Mouse (Mus musculus): ENCODE results near the gene Rpn1. TPM values are rescaled to one million over a fixed set of nuclear protein-coding genes. Genes with fewer than 3 reads are reported as not detected.
A peak's percentile ranks its signal among the peaks of the same experiment; 100 is the strongest.
"Not testable (repeated sequence)": the region's sequence is repeated elsewhere in the genome, so short reads cannot be mapped to it uniquely, and the experiment has no call there.

The Rpn1 gene
- polyA plus RNA-seq, 1 experiment from 2014 or later, result 256 TPM

GRCm38 (mm10) chr6:88124551-88124950, 40.3 kb downstream of the Rpn1 start:
- no peak overlapping the region for H3K4me3 ChIP-seq
- WGBS, result 79% methylated on average over 4 of the region's 4 CpGs
- no peak for ATAC-seq (ENCODE audit: low FRiP score, low read depth)

GRCm38 (mm10) chr6:88125815-88126214, 41.5 kb downstream of the Rpn1 start:
- 87% methylated on average over 10 of the region's 10 CpGs for WGBS
- H3K27ac ChIP-seq (replicated peaks); H3K9ac ChIP-seq (replicated peaks); H3K4me2 ChIP-seq (replicated peaks); H3K36me3 ChIP-seq; H3K27me3 ChIP-seq; H3K9me3 ChIP-seq; ATAC-seq (ENCODE audit: low FRiP score, low read depth); H3K4me1 ChIP-seq; H3K4me3 ChIP-seq: not testable (repeated sequence)

More at GRCm38 (mm10) chr6:88124551-88124950, 40.3 kb downstream of the Rpn1 start:
- Histone ChIP-seq H3K27ac (replicated peaks) (no peak overlapping the region), H3K4me1 (peaks cover 10% of the 10 kb centered on the region), H3K9ac (replicated peaks) (no peak overlapping the region), H3K9me3 (no peaks in the 10 kb centered on the region), H3K4me2 (replicated peaks) (no peak overlapping the region), H3K36me3 (no peaks in the 10 kb centered on the region), H3K27me3 (0 out of 2 replicates have a peak, but pooled peaks cover 8% of the 10 kb centered on the region)

GRCm38 (mm10) chr6:88131521-88131920, 47.2 kb downstream of the Rpn1 start:
- peaks cover 24% of the 10 kb centered on the region for H3K4me1 ChIP-seq
- WGBS, result 28% methylated on average over 5 of the region's 5 CpGs
- no peaks in the 10 kb centered on the region for H3K36me3 ChIP-seq
- H3K9me3 ChIP-seq, result no peaks in the 10 kb centered on the region
- H3K4me2 ChIP-seq (replicated peaks), result peak overlapping the region; percentile 48
- peak overlapping the region; percentile 74 for H3K27ac ChIP-seq (replicated peaks)
- no peak overlapping the region for H3K4me3 ChIP-seq
- 0 out of 2 replicates have a peak overlapping the region, but pooled peaks have one; percentile 5 for H3K9ac ChIP-seq (replicated peaks)
- H3K27me3 ChIP-seq, result peaks cover 22% of the 10 kb centered on the region
- ATAC-seq (ENCODE audit: low FRiP score, low read depth), result peak; percentile 23; the same call in 1 of the 2 replicates

- peak overlapping the region; percentile 35 for H3K9ac ChIP-seq (replicated peaks)
- H3K4me2 ChIP-seq (replicated peaks), result peak overlapping the region; percentile 48
- H3K4me3 ChIP-seq, result peak overlapping the region; percentile 19
- H3K9me3 ChIP-seq, result no peaks in the 10 kb centered on the region
- H3K27ac ChIP-seq (replicated peaks), result peak overlapping the region; percentile 74
- peaks cover 22% of the 10 kb centered on the region for H3K27me3 ChIP-seq
- peaks cover 25% of the 10 kb centered on the region for H3K4me1 ChIP-seq
- WGBS, result 3% methylated on average over 17 of the region's 17 CpGs
- H3K36me3 ChIP-seq, result no peaks in the 10 kb centered on the region
- peak; percentile 89 for ATAC-seq (ENCODE audit: low FRiP score, low read depth)
Observed at GRCm38 (mm10) chr6:88132051-88132450, 47.8 kb downstream of the Rpn1 start.

GRCm38 (mm10) chr6:88133061-88133460, 48.8 kb downstream of the Rpn1 start:
- Histone ChIP-seq H3K4me3 (no peak overlapping the region), H3K4me1 (peaks cover 25% of the 10 kb centered on the region), H3K27ac (replicated peaks) (no peak overlapping the region), H3K36me3 (no peaks in the 10 kb centered on the region), H3K9me3 (no peaks in the 10 kb centered on the region), H3K4me2 (replicated peaks) (no peak overlapping the region), H3K9ac (replicated peaks) (no peak overlapping the region), H3K27me3 (peaks cover 31% of the 10 kb centered on the region)
- 85% methylated on average over 6 of the region's 6 CpGs for WGBS
- no peak for ATAC-seq (ENCODE audit: low FRiP score, low read depth)

GRCm38 (mm10) chr6:88133878-88134277, 49.6 kb downstream of the Rpn1 start:
- 67% methylated on average over 6 of the region's 6 CpGs for WGBS
- Histone ChIP-seq H3K27me3 (peaks cover 33% of the 10 kb centered on the region), H3K9ac (replicated peaks) (no peak overlapping the region), H3K36me3 (no peaks in the 10 kb centered on the region), H3K27ac (replicated peaks) (no peak overlapping the region), H3K4me1 (peaks cover 25% of the 10 kb centered on the region), H3K4me3 (no peak overlapping the region), H3K4me2 (replicated peaks) (no peak overlapping the region), H3K9me3 (no peaks in the 10 kb centered on the region)
- no peak for ATAC-seq (ENCODE audit: low FRiP score, low read depth)

GRCm38 (mm10) chr6:88136201-88136631, 51.9 kb downstream of the Rpn1 start:
- H3K9ac ChIP-seq (replicated peaks), result no peak overlapping the region; the same call in 1 of the 2 replicates

GRCm38 (mm10) chr6:88138485-88138884, 54.2 kb downstream of the Rpn1 start:
- H3K4me1 ChIP-seq, result peaks cover 10% of the 10 kb centered on the region
- no peak overlapping the region for H3K4me2 ChIP-seq (replicated peaks)
- ATAC-seq (ENCODE audit: low FRiP score, low read depth), result no peak
- WGBS, result 88% methylated on average over 3 of the region's 3 CpGs
- no peak overlapping the region for H3K4me3 ChIP-seq
- no peak overlapping the region for H3K27ac ChIP-seq (replicated peaks)
- H3K9ac ChIP-seq (replicated peaks), result no peak overlapping the region
- H3K36me3 ChIP-seq, result no peaks in the 10 kb centered on the region
- H3K9me3 ChIP-seq, result no peaks in the 10 kb centered on the region
- peaks cover 29% of the 10 kb centered on the region for H3K27me3 ChIP-seq

More at GRCm38 (mm10) chr6:88136201-88136631, 51.9 kb downstream of the Rpn1 start:
- WGBS, result 31% methylated on average over 15 of the region's 15 CpGs
- Histone ChIP-seq H3K36me3 (no peaks in the 10 kb centered on the region), H3K4me2 (replicated peaks) (peak overlapping the region; percentile 37), H3K9me3 (no peaks in the 10 kb centered on the region), H3K27ac (replicated peaks) (no peak overlapping the region), H3K27me3 (peaks cover 32% of the 10 kb centered on the region), H3K4me1 (peaks cover 23% of the 10 kb centered on the region), H3K4me3 (peak overlapping the region; percentile 17; the same call in 1 of the 2 replicates)
- no peak for ATAC-seq (ENCODE audit: low FRiP score, low read depth)

GRCm38 (mm10) chr6:88140264-88140663, 56.0 kb downstream of the Rpn1 start:
- Histone ChIP-seq H3K36me3 (no peaks in the 10 kb centered on the region), H3K9me3 (no peaks in the 10 kb centered on the region), H3K4me1 (peaks cover 10% of the 10 kb centered on the region), H3K27me3 (peaks cover 20% of the 10 kb centered on the region), H3K4me3 (no peak overlapping the region), H3K4me2 (replicated peaks) (no peak overlapping the region), H3K27ac (replicated peaks) (no peak overlapping the region), H3K9ac (replicated peaks) (no peak overlapping the region)
- no peak for ATAC-seq (ENCODE audit: low FRiP score, low read depth)
- 77% methylated on average over 8 of the region's 8 CpGs for WGBS

- WGBS, result 82% methylated on average over 4 of the region's 4 CpGs
- no peak overlapping the region for H3K4me2 ChIP-seq (replicated peaks)
- no peaks in the 10 kb centered on the region for H3K36me3 ChIP-seq
- no peaks in the 10 kb centered on the region for H3K9me3 ChIP-seq
- no peak for ATAC-seq (ENCODE audit: low FRiP score, low read depth)
- no peaks in the 10 kb centered on the region for H3K27me3 ChIP-seq
- no peak overlapping the region for H3K27ac ChIP-seq (replicated peaks)
- no peak overlapping the region for H3K4me3 ChIP-seq
- no peaks in the 10 kb centered on the region; the same call in 1 of the 2 replicates for H3K4me1 ChIP-seq
- H3K9ac ChIP-seq (replicated peaks), result no peak overlapping the region
Observed at GRCm38 (mm10) chr6:88145793-88146192, 61.5 kb downstream of the Rpn1 start.

GRCm38 (mm10) chr6:88146576-88146975, 62.3 kb downstream of the Rpn1 start:
- Histone ChIP-seq H3K9ac (replicated peaks) (no peak overlapping the region), H3K4me1 (no peaks in the 10 kb centered on the region; the same call in 1 of the 2 replicates), H3K4me2 (replicated peaks) (no peak overlapping the region), H3K27ac (replicated peaks) (no peak overlapping the region), H3K27me3 (no peaks in the 10 kb centered on the region), H3K4me3 (no peak overlapping the region), H3K9me3 (no peaks in the 10 kb centered on the region), H3K36me3 (no peaks in the 10 kb centered on the region)
- no peak for ATAC-seq (ENCODE audit: low FRiP score, low read depth)
- WGBS, result 82% methylated on average over 8 of the region's 8 CpGs

- no peak overlapping the region for H3K9ac ChIP-seq (replicated peaks)
- H3K4me3 ChIP-seq, result no peak overlapping the region
- no peak for ATAC-seq (ENCODE audit: low FRiP score, low read depth)
- H3K4me1 ChIP-seq, result no peaks in the 10 kb centered on the region; the same call in 1 of the 2 replicates
- no peak overlapping the region for H3K4me2 ChIP-seq (replicated peaks)
- H3K27ac ChIP-seq (replicated peaks), result no peak overlapping the region
- no peaks in the 10 kb centered on the region for H3K27me3 ChIP-seq
- 82% methylated on average over 16 of the region's 16 CpGs for WGBS
- no peaks in the 10 kb centered on the region for H3K36me3 ChIP-seq
- no peaks in the 10 kb centered on the region for H3K9me3 ChIP-seq
Observed at GRCm38 (mm10) chr6:88147411-88148003, 63.2 kb downstream of the Rpn1 start.

All from midbrain, embryonic 12.5 days (tissue).